Comparison of ENCODE assay signal across 14 mouse cellular contexts in the genomic region with DNA sequence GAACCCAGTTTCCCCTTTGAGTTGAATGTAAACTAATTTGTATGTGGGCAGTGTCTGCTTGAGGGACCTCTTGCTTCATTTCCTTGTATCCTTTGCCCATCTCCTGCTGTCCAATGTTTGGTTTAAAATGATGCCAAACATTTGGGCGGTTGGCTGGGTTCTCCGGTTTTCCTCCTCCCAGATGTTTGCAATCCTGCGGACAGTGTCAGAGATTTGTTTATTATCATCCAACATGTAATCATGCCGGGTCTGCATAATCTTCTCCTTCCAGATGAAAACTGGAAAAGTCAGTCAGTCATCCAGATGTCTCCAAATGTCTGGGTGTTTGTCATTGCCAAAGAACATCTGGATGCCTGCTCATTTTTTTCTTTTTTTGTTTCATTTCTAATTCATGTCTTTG.
DNase-seq lines count a peak whose midpoint lies in the region; ATAC-seq and TF ChIP-seq lines count a peak whose summit lies in the region.
"Had no signal": no experiment of that assay in that cellular context is flagged by ENCODE, and none has a peak within 500 bp of the region (broad histone marks: within the 10 kb centered on the region; RNA-seq: fewer than 3 reads in every experiment).

No protein-coding gene starts in this region.

- H3K9ac ChIP-seq in heart, adult 2 months (ENCODE audit: low read depth, low read length), result no peak overlapping the region
- no peak overlapping the region for H3K9ac ChIP-seq in heart, embryonic 11.5 days (ENCODE audit: low read depth, low read length)
- no peak overlapping the region for H3K9ac ChIP-seq in lung, embryonic 15.5 days
- H3K9ac ChIP-seq: hindbrain, embryonic 14.5 days; limb, embryonic 15.5 days had no signal

- H3K36me3 ChIP-seq in heart, adult 2 months (ENCODE audit: control insufficient read depth, insufficient read depth, low read length), result no peaks in the 10 kb centered on the region
- H3K36me3 ChIP-seq in heart, embryonic 11.5 days (ENCODE audit: control insufficient read depth, insufficient read depth, low read length), result no peaks in the 10 kb centered on the region
- H3K36me3 ChIP-seq in lung, embryonic 15.5 days, result no peaks in the 10 kb centered on the region
- H3K36me3 ChIP-seq: limb, embryonic 15.5 days had no signal

- no peak for TF ChIP-seq POLR2A in heart, adult 2 months (IDR thresholded peaks at IDR 0.05; ENCODE audit: insufficient read depth, low read depth, low read length)

- peak; percentile 46 to 64 for DNase-seq in heart, adult 2 months
- peak; percentile 24 for DNase-seq in 3T3-L1 (ENCODE audit: low read depth, low spot score)
- peak; percentile 45 for DNase-seq in gastrocnemius, postnatal 25 days
- DNase-seq in cerebellum, postnatal 10 days, result no peak
- DNase-seq: adrenal gland, postnatal 14 days; thymus, postnatal 36 days had no signal

- no peaks in the 10 kb centered on the region for H3K27me3 ChIP-seq in heart, adult 2 months (ENCODE audit: control insufficient read depth, insufficient read depth, low read length)
- no peaks in the 10 kb centered on the region for H3K27me3 ChIP-seq in heart, embryonic 11.5 days (ENCODE audit: control insufficient read depth, insufficient read depth, low read length)
- no peaks in the 10 kb centered on the region for H3K27me3 ChIP-seq in lung, embryonic 15.5 days
- H3K27me3 ChIP-seq: limb, embryonic 15.5 days; megakaryocyte, embryonic 14.5 days had no signal

- TF ChIP-seq CTCF in heart, adult 2 months (IDR thresholded peaks at IDR 0.05), result no peak

- H3K27ac ChIP-seq in heart, adult 2 months, result peak overlapping the region; percentile 20; the same call in 1 of the 2 replicates
- no peak overlapping the region for H3K27ac ChIP-seq in heart, embryonic 11.5 days (ENCODE audit: low read depth, low read length)
- peak overlapping the region; percentile 70 for H3K27ac ChIP-seq in lung, embryonic 15.5 days
- H3K27ac ChIP-seq: hindbrain, embryonic 14.5 days; limb, embryonic 15.5 days had no signal

- intact Hi-C loops in heart, adult 2 months (cut with DNase I), result no loop called here

- ATAC-seq in heart, embryonic 11.5 days (replicated peaks; ENCODE audit: insufficient number of reproducible peaks, low FRiP score, low TSS enrichment), result no peak
- ATAC-seq in lung, embryonic 15.5 days (ENCODE audit: borderline replicate concordance, extremely low read depth, low FRiP score, low TSS enrichment), result peak; percentile 86
- no peak for ATAC-seq in erythroid progenitor cell, adult 5-6 weeks (replicated peaks; ENCODE audit: low FRiP score, poor library complexity, severe bottlenecking)
- ATAC-seq in monocyte, adult 5-6 weeks (replicated peaks; ENCODE audit: insufficient number of reproducible peaks, low FRiP score, low TSS enrichment, poor library complexity, severe bottlenecking), result no peak
- ATAC-seq: CD4-positive, CD25-positive, alpha-beta regulatory T cell, adult 4 months had no signal

- H3K4me1 ChIP-seq in heart, adult 2 months (ENCODE audit: control insufficient read depth, insufficient read depth, low read length), result peaks cover 2% of the 10 kb centered on the region; the same call in 1 of the 2 replicates
- no peaks in the 10 kb centered on the region for H3K4me1 ChIP-seq in heart, embryonic 11.5 days (ENCODE audit: control insufficient read depth, insufficient read depth, low read length)
- 0 out of 2 replicates have a peak, but pooled peaks cover 7% of the 10 kb centered on the region for H3K4me1 ChIP-seq in lung, embryonic 15.5 days
- H3K4me1 ChIP-seq: limb, embryonic 15.5 days; megakaryocyte, embryonic 14.5 days had no signal

- H3K4me2 ChIP-seq in heart, embryonic 11.5 days, result no peak overlapping the region
- no peak overlapping the region for H3K4me2 ChIP-seq in lung, embryonic 15.5 days
- H3K4me2 ChIP-seq: hindbrain, embryonic 14.5 days; limb, embryonic 15.5 days had no signal

- 63% methylated on average over 4 of the region's 4 CpGs for WGBS in heart, adult 2 months
- 73% methylated on average over 4 of the region's 4 CpGs for WGBS in heart, embryonic 11.5 days (ENCODE audit: insufficient replicate concordance)
- 32% methylated on average over 4 of the region's 4 CpGs for WGBS in lung, embryonic 15.5 days

- H3K9me3 ChIP-seq in heart, embryonic 11.5 days (replicated peaks; ENCODE audit: control insufficient read depth, low read length), result no peaks in the 10 kb centered on the region
- H3K9me3 ChIP-seq in lung, embryonic 15.5 days, result no peaks in the 10 kb centered on the region
- H3K9me3 ChIP-seq: limb, embryonic 15.5 days; megakaryocyte, embryonic 14.5 days had no signal

- H3K79me2 ChIP-seq in heart, adult 2 months (replicated peaks; ENCODE audit: control insufficient read depth, insufficient read depth, low read length), result no peaks in the 10 kb centered on the region

- no peak overlapping the region for H3K4me3 ChIP-seq in heart, adult 2 months
- no peak overlapping the region for H3K4me3 ChIP-seq in heart, embryonic 11.5 days (ENCODE audit: low read depth, low read length)
- H3K4me3 ChIP-seq in lung, embryonic 15.5 days, result no peak overlapping the region
- H3K4me3 ChIP-seq: limb, embryonic 15.5 days; megakaryocyte, embryonic 14.5 days had no signal

- no peak for TF ChIP-seq EP300 in heart, adult 2 months (IDR thresholded peaks at IDR 0.05; ENCODE audit: insufficient read depth, low read depth, low read length)

Comparison
In these comparisons a context has a peak if more than half of its experiments do, and no peak if none do; other contexts are left out.
1. DNase-seq: peak in heart, adult 2 months (2 of 2), 3T3-L1 (single experiment) and gastrocnemius, postnatal 25 days (single experiment); none in cerebellum, postnatal 10 days (0 of 2).